Mouse (Mus musculus): ENCODE measurements around the gene Synj1. TPM values are rescaled to one million over a fixed set of nuclear protein-coding genes. Genes with fewer than 3 reads are reported as not detected.

Synj1 gene
- polyA plus RNA-seq, 1 experiment from 2014 or later = 11.3 TPM

Small RNA genes lying within 50 kb of the gene (microRNA-seq; reads per million reads assigned to microRNA genes)
- not detected for gene Gm22933

Other genes with a start within 250 kb of the Synj1 start
- gene Urb1, start 200.9 kb downstream of the Synj1 start, polyA plus RNA-seq (2016; fragmentation: Nextera tagmentation; extraction: Ambion mirVana) = 12.7 and 15.0 TPM in 2 replicates
- 2.0 and 2.2 TPM in 2 replicates for gene Eva1c, start 184.6 kb downstream of the Synj1 start, polyA plus RNA-seq (2016; fragmentation: Nextera tagmentation; extraction: Ambion mirVana)
- gene Cfap298, start 76.2 kb downstream of the Synj1 start, polyA plus RNA-seq (2016; fragmentation: Nextera tagmentation; extraction: Ambion mirVana) = 31.6 and 40.8 TPM in 2 replicates
- gene Paxbp1, start 33.2 kb upstream of the Synj1 start, polyA plus RNA-seq (2016; fragmentation: Nextera tagmentation; extraction: Ambion mirVana) = 92.0 and 96.2 TPM in 2 replicates
- not detected in 2 replicates for gene 4932438H23Rik, start 83.8 kb upstream of the Synj1 start, polyA plus RNA-seq (2016; fragmentation: Nextera tagmentation; extraction: Ambion mirVana)
- 0.13 TPM in 1 of 2 replicates, not detected in the other for gene Olig2, start 214.1 kb upstream of the Synj1 start, polyA plus RNA-seq (2016; fragmentation: Nextera tagmentation; extraction: Ambion mirVana)

All from limb, embryonic 12.5 days (tissue).